Mouse (Mus musculus) hindbrain, postnatal 0 days (tissue): ENCODE measurements around the gene Bud23. TPM values are rescaled to one million over a fixed set of nuclear protein-coding genes. Genes with fewer than 3 reads are reported as not detected.

ENCODE experiments used
- ATAC-seq: fragments of 200-750 bp; cut with Nextera tagmentation; 2 replicates; pipeline ENCODE4 v1.8.0; 2017; ENCODE audit warnings: mild to moderate bottlenecking, moderate TSS enrichment, moderate library complexity
- DNase-seq: peaks from one replicate; pipeline ENCODE4 v3.0.0-alpha.2; 2015; ENCODE audit warnings: low spot score
- H3K27ac ChIP-seq: fragments of 300-500 bp; sonication (generic); 2 replicates; pipeline ENCODE4 v1.5.1; 2014; ENCODE audit warnings: mild to moderate bottlenecking
- H3K27me3 ChIP-seq: fragments of 300-500 bp; sonication (generic); 2 replicates; pipeline ENCODE4 v1.6.1; 2014; ENCODE audit warnings: low read length, mixed read lengths; ENCODE audit not compliant: insufficient read depth
- H3K36me3 ChIP-seq: fragments of 300-500 bp; sonication (generic); 2 replicates; pipeline ENCODE4 v1.6.1; 2014; ENCODE audit warnings: low read length, mixed read lengths; ENCODE audit not compliant: insufficient read depth
- H3K4me1 ChIP-seq: fragments of 300-500 bp; sonication (generic); 2 replicates; pipeline ENCODE4 v1.6.1; 2014; ENCODE audit warnings: antibody characterized with exemption, low read length, mixed read lengths; ENCODE audit not compliant: insufficient read depth
- H3K4me2 ChIP-seq: fragments of 300-500 bp; sonication (generic); 2 replicates; pipeline ENCODE4 v1.6.1; 2014; ENCODE audit warnings: low read depth, mild to moderate bottlenecking, low read length, moderate library complexity, mixed read lengths
- H3K4me3 ChIP-seq: fragments of 300-500 bp; sonication (generic); 2 replicates; pipeline ENCODE4 v1.5.1; 2014; ENCODE audit warnings: low read length
- H3K9ac ChIP-seq: fragments of 300-500 bp; sonication (generic); replicated peaks from 2 replicates; pipeline ENCODE4 v1.6.1; 2014; ENCODE audit warnings: mild to moderate bottlenecking, low read length, moderate library complexity, mixed read lengths
- H3K9me3 ChIP-seq: fragments of 300-500 bp; sonication (generic); 2 replicates; pipeline ENCODE4 v1.6.1; 2016; ENCODE audit warnings: low read length, mixed read lengths
- CTCF ChIP-seq: IDR thresholded peaks from 2 replicates; pipeline ENCODE4 v1.5.1; 2016; ENCODE audit warnings: antibody characterized with exemption, control low read depth, low read depth
- WGBS: fragments of 180-500 bp; shearing (Covaris S2); extraction: QIAGEN DNeasy Blood & Tissue Kit; methylation state at CpG from one replicate; pipeline ENCODE4 v1.1.7; 2014; 5-methylcytosine and 5-hydroxymethylcytosine counted together
- polyA plus RNA-seq: library from polyadenylated mRNA; unstranded; fragments of >200 nt; fragmentation: Nextera tagmentation; extraction: Ambion mirVana; gene quantifications from 2 replicates; pipeline ENCODE4 v1.2.1, GENCODE M21; 2015
- total RNA-seq: library from RNA; depleted of rRNA; stranded (reverse); fragments of >200 nt; gene quantifications from 2 replicates; pipeline ENCODE4 v1.2.3, GENCODE M21; 2014

Bud23 gene
- total and polyA plus RNA-seq, 2 experiments from 2014 or later: 44.8 to 64.5 TPM

GRCm38 (mm10) chr5:135023344-135024173 lies 41.2 kb downstream of the Bud23 start, which contains the start of gene Stx1a:
Gene Stx1a, plus strand, starts transcription at chr5:135023482.
- Histone ChIP-seq H3K27ac (no peak within 1 kb of the TSS; the same call in 1 of the 2 replicates), H3K9ac (peak within 1 kb of the TSS; percentile 77), H3K9me3 (no peaks in the 10 kb centered on the region), H3K4me1 (peaks cover 15% of the 10 kb centered on the region), H3K4me2 (peak within 1 kb of the TSS; percentile 96), H3K27me3 (no peaks in the 10 kb centered on the region), H3K4me3 (peak within 1 kb of the TSS; percentile 74), H3K36me3 (no peaks in the 10 kb centered on the region)
- TF ChIP-seq CTCF: peak; percentile 17; the same call in 1 of the 2 replicates
- under 1% methylated on average over 54 of the region's 61 CpGs for WGBS
- DNase-seq (peak; percentile 93), ATAC-seq (peak; percentile 90)

GRCm38 (mm10) chr5:135021814-135022213 lies 42.9 kb downstream of the Bud23 start:
- Histone ChIP-seq H3K4me2 (no peak overlapping the region), H3K4me3 (no peak overlapping the region), H3K27ac (0 out of 2 replicates have a peak overlapping the region, but pooled peaks have one; percentile 26), H3K27me3 (no peaks in the 10 kb centered on the region), H3K9me3 (no peaks in the 10 kb centered on the region), H3K9ac (no peak overlapping the region), H3K36me3 (no peaks in the 10 kb centered on the region), H3K4me1 (peaks cover 14% of the 10 kb centered on the region)
- 33% methylated on average over 6 of the region's 6 CpGs for WGBS
- TF ChIP-seq CTCF: no peak
- ATAC-seq (peak; percentile 77), DNase-seq (peak; percentile 94)

- Histone ChIP-seq H3K4me1 (peaks cover 1% of the 10 kb centered on the region), H3K9me3 (no peaks in the 10 kb centered on the region), H3K27ac (no peak overlapping the region), H3K4me2 (no peak overlapping the region), H3K4me3 (no peak overlapping the region), H3K9ac (no peak overlapping the region), H3K36me3 (no peaks in the 10 kb centered on the region), H3K27me3 (no peaks in the 10 kb centered on the region)
- TF ChIP-seq CTCF: peak; percentile 22; the same call in 1 of the 2 replicates
- no peak for ATAC-seq
- 64% methylated on average over 4 of the region's 4 CpGs for WGBS
- DNase-seq: no peak
Measured at GRCm38 (mm10) chr5:135016224-135016759, 48.5 kb downstream of the Bud23 start.

- DNase-seq: peak; percentile 88
- Histone ChIP-seq H3K27me3 (no peaks in the 10 kb centered on the region), H3K4me2 (no peak overlapping the region), H3K4me1 (peaks cover 4% of the 10 kb centered on the region), H3K9me3 (no peaks in the 10 kb centered on the region), H3K4me3 (no peak overlapping the region), H3K36me3 (no peaks in the 10 kb centered on the region), H3K27ac (no peak overlapping the region), H3K9ac (no peak overlapping the region)
- peak; percentile 99 for TF ChIP-seq CTCF
- 14% methylated on average over 7 of the region's 7 CpGs for WGBS
- peak; percentile 18 for ATAC-seq
Measured at GRCm38 (mm10) chr5:135015497-135015896, 49.3 kb downstream of the Bud23 start.

- Histone ChIP-seq H3K9ac (no peak overlapping the region), H3K4me3 (peak overlapping the region; percentile 8; the same call in 1 of the 2 replicates), H3K4me1 (peaks cover 4% of the 10 kb centered on the region), H3K27me3 (no peaks in the 10 kb centered on the region), H3K36me3 (no peaks in the 10 kb centered on the region), H3K4me2 (peak overlapping the region; percentile 41), H3K27ac (peak overlapping the region; percentile 15; the same call in 1 of the 2 replicates), H3K9me3 (no peaks in the 10 kb centered on the region)
- peak; percentile 67 for TF ChIP-seq CTCF
- 4% methylated on average over 15 of the region's 16 CpGs for WGBS
- ATAC-seq (no peak), DNase-seq (peak; percentile 81)
Measured at GRCm38 (mm10) chr5:135012671-135013441, 51.9 kb downstream of the Bud23 start.

- 24% methylated on average over 26 of the region's 26 CpGs for WGBS
- ATAC-seq: no peak
- Histone ChIP-seq H3K4me1 (peaks cover 4% of the 10 kb centered on the region), H3K27me3 (no peaks in the 10 kb centered on the region), H3K9me3 (no peaks in the 10 kb centered on the region), H3K9ac (no peak overlapping the region), H3K27ac (0 out of 2 replicates have a peak overlapping the region, but pooled peaks have one; percentile 15), H3K4me3 (peak overlapping the region; percentile 8), H3K4me2 (peak overlapping the region; percentile 41), H3K36me3 (no peaks in the 10 kb centered on the region)
- peak; percentile 33 for DNase-seq
- no peak for TF ChIP-seq CTCF
Measured at GRCm38 (mm10) chr5:135011809-135012613, 52.7 kb downstream of the Bud23 start.
